Mouse (Mus musculus) intestine, embryonic 14.5 days (tissue): ENCODE measurements around the gene Myof. TPM values are rescaled to one million over a fixed set of nuclear protein-coding genes. Genes with fewer than 3 reads are reported as not detected.

Source experiments
- ATAC-seq: fragments of 200-750 bp; cut with Nextera tagmentation; replicated peaks from 2 replicates; pipeline ENCODE4 v1.8.0; 2017; ENCODE audit warnings: low read depth, moderate number of reproducible peaks, moderate TSS enrichment, moderate library complexity; ENCODE audit not compliant: low FRiP score, low TSS enrichment
- DNase-seq: peaks from one replicate; pipeline ENCODE4 v3.0.0-alpha.2; 2018; ENCODE audit warnings: low spot score
- H3K27ac ChIP-seq: fragments of 300-500 bp; sonication (generic); 2 replicates; pipeline ENCODE4 v1.5.1; 2014; ENCODE audit warnings: low read depth, mild to moderate bottlenecking, control low read depth
- H3K27me3 ChIP-seq: fragments of 300-500 bp; sonication (generic); replicated peaks from 2 replicates; pipeline ENCODE4 v1.6.1; 2014; ENCODE audit warnings: low read length, control low read depth; ENCODE audit not compliant: control insufficient read depth, insufficient read depth
- H3K36me3 ChIP-seq: fragments of 300-500 bp; sonication (generic); 2 replicates; pipeline ENCODE4 v1.6.1; 2014; ENCODE audit warnings: low read length, control low read depth; ENCODE audit not compliant: control insufficient read depth, insufficient read depth
- H3K4me1 ChIP-seq: fragments of 300-500 bp; sonication (generic); replicated peaks from 2 replicates; pipeline ENCODE4 v1.6.1; 2014; ENCODE audit warnings: low read length, control low read depth, mixed read lengths; ENCODE audit not compliant: control insufficient read depth, insufficient read depth
- H3K4me2 ChIP-seq: fragments of 300-500 bp; sonication (generic); 2 replicates; pipeline ENCODE4 v1.6.1; 2014; ENCODE audit warnings: low read length
- H3K4me3 ChIP-seq: fragments of 300-500 bp; sonication (generic); 2 replicates; pipeline ENCODE4 v1.5.1; 2014; ENCODE audit warnings: low read depth, low read length, control low read depth, mixed read lengths
- H3K9ac ChIP-seq: fragments of 300-500 bp; sonication (generic); 2 replicates; pipeline ENCODE4 v1.6.1; 2014; ENCODE audit warnings: mild to moderate bottlenecking, low read length
- H3K9me3 ChIP-seq: fragments of 300-500 bp; sonication (generic); 2 replicates; pipeline ENCODE4 v1.6.1; 2016; ENCODE audit warnings: low read length, control low read depth; ENCODE audit not compliant: control insufficient read depth
- WGBS: fragments of 180-500 bp; shearing (Covaris S2); extraction: QIAGEN DNeasy Blood & Tissue Kit; methylation state at CpG from one replicate; pipeline ENCODE4 v1.1.7; 2014; 5-methylcytosine and 5-hydroxymethylcytosine counted together
- polyA plus RNA-seq: library from polyadenylated mRNA; unstranded; fragments of >200 nt; fragmentation: Nextera tagmentation; extraction: Ambion mirVana; gene quantifications from 2 replicates; pipeline ENCODE4 v1.2.1, GENCODE M21; 2014

Gene Myof
- polyA plus RNA-seq, 1 experiment from 2014 or later: 16.7 TPM

DNA sequence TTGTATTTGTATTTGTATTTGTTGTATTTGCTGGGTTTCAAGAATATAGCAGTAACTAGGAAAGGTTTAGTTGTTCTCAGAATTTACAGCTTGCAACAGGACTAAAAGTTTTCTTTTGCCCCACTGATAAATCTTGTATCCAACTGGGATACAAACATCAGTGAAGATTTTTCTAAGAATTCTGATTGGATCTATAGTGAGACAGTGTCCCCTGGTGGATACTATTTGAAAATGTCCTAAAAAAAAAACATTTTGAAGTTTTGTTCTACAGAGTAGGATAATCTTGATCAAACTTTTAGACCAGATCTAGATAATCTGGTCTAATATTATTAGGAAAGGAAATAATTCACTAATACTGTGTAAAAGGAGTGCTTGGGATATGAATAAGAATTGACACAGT is 106.3 kb downstream of the Myof start:
- H3K27me3 ChIP-seq: no peaks in the 10 kb centered on the region
- no peak overlapping the region for H3K4me2 ChIP-seq
- DNase-seq (no peak), ATAC-seq (no peak)
- no peaks in the 10 kb centered on the region for H3K4me1 ChIP-seq
- no peaks in the 10 kb centered on the region for H3K9me3 ChIP-seq
- no peak overlapping the region for H3K27ac ChIP-seq
- no peak overlapping the region for H3K4me3 ChIP-seq
- H3K9ac ChIP-seq: no peak overlapping the region
- H3K36me3 ChIP-seq: peaks cover 25% of the 10 kb centered on the region

GRCm38 (mm10) chr19:37934640-37935039 is 108.7 kb downstream of the Myof start:
- 84% methylated on average over 6 of the region's 6 CpGs for WGBS

GRCm38 (mm10) chr19:37932198-37932597 is 111.2 kb downstream of the Myof start:
- DNase-seq (no peak), ATAC-seq (no peak)
- Histone ChIP-seq H3K27ac (no peak overlapping the region), H3K4me3 (no peak overlapping the region), H3K36me3 (peaks cover 11% of the 10 kb centered on the region; the same call in 1 of the 2 replicates), H3K9ac (no peak overlapping the region), H3K4me1 (no peaks in the 10 kb centered on the region), H3K27me3 (no peaks in the 10 kb centered on the region), H3K9me3 (no peaks in the 10 kb centered on the region), H3K4me2 (no peak overlapping the region)
- 96% methylated on average over 2 of the region's 2 CpGs for WGBS

More at GRCm38 (mm10) chr19:37934640-37935039, 108.7 kb downstream of the Myof start:
- DNase-seq: no peak
- H3K9ac ChIP-seq: no peak overlapping the region
- H3K9me3 ChIP-seq: no peaks in the 10 kb centered on the region
- H3K36me3 ChIP-seq: peaks cover 16% of the 10 kb centered on the region; the same call in 1 of the 2 replicates
- no peak overlapping the region for H3K4me3 ChIP-seq
- no peaks in the 10 kb centered on the region for H3K27me3 ChIP-seq
- no peak overlapping the region for H3K27ac ChIP-seq
- ATAC-seq: no peak
- H3K4me1 ChIP-seq: no peaks in the 10 kb centered on the region
- no peak overlapping the region for H3K4me2 ChIP-seq

- Histone ChIP-seq H3K9me3 (no peaks in the 10 kb centered on the region), H3K4me3 (no peak overlapping the region), H3K27ac (no peak overlapping the region), H3K4me1 (no peaks in the 10 kb centered on the region), H3K27me3 (no peaks in the 10 kb centered on the region), H3K36me3 (peaks cover 7% of the 10 kb centered on the region; the same call in 1 of the 2 replicates), H3K4me2 (no peak overlapping the region), H3K9ac (no peak overlapping the region)
- WGBS: 83% methylated on average over 7 of the region's 7 CpGs
- DNase-seq: no peak
- no peak for ATAC-seq
Observed at GRCm38 (mm10) chr19:37927911-37928310, 115.5 kb downstream of the Myof start.

GRCm38 (mm10) chr19:37925323-37925722 is 118.1 kb downstream of the Myof start:
- ATAC-seq (no peak), DNase-seq (no peak)
- Histone ChIP-seq H3K9ac (no peak overlapping the region), H3K27me3 (no peaks in the 10 kb centered on the region), H3K4me3 (no peak overlapping the region), H3K9me3 (no peaks in the 10 kb centered on the region), H3K27ac (no peak overlapping the region), H3K36me3 (peaks cover 14% of the 10 kb centered on the region; the same call in 1 of the 2 replicates), H3K4me1 (no peaks in the 10 kb centered on the region), H3K4me2 (no peak overlapping the region)
- 78% methylated on average over 3 of the region's 3 CpGs for WGBS

DNA sequence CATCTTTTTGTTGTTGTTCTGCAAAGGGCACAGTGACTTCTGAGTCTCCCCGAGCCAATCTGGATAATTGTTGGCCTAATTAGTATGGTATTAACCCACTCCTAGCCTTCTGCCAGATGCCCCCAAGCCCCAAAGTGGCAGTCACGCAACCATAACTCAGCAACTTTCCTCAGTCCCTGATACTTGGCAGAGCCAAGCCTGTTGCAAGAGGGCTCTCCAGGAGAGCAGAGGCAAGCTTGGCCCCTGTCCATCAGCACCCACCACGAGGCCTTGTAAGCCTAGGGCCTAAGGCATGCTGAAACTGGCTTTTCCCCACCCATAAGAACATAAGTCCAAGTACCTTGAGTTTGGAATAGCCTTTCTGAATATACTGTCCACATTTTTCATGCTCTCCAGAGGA is 119.1 kb downstream of the Myof start:
- no peak overlapping the region for H3K4me2 ChIP-seq
- no peak overlapping the region for H3K9ac ChIP-seq
- no peak overlapping the region for H3K4me3 ChIP-seq
- ATAC-seq (no peak), DNase-seq (no peak)
- no peaks in the 10 kb centered on the region for H3K27me3 ChIP-seq
- 68% methylated on average over 3 of the region's 3 CpGs for WGBS
- no peaks in the 10 kb centered on the region for H3K4me1 ChIP-seq
- no peak overlapping the region for H3K27ac ChIP-seq
- H3K36me3 ChIP-seq: peaks cover 11% of the 10 kb centered on the region; the same call in 1 of the 2 replicates
- no peaks in the 10 kb centered on the region for H3K9me3 ChIP-seq

GRCm38 (mm10) chr19:37921098-37921497 is 122.3 kb downstream of the Myof start:
- H3K4me1 ChIP-seq: no peaks in the 10 kb centered on the region
- H3K4me2 ChIP-seq: no peak overlapping the region
- H3K9me3 ChIP-seq: no peaks in the 10 kb centered on the region
- no peak overlapping the region for H3K4me3 ChIP-seq
- no peaks in the 10 kb centered on the region for H3K27me3 ChIP-seq
- DNase-seq: no peak
- no peak overlapping the region for H3K27ac ChIP-seq
- H3K36me3 ChIP-seq: peaks cover 11% of the 10 kb centered on the region; the same call in 1 of the 2 replicates
- no peak for ATAC-seq
- no peak overlapping the region for H3K9ac ChIP-seq
- 70% methylated on average over 5 of the region's 5 CpGs for WGBS

DNA sequence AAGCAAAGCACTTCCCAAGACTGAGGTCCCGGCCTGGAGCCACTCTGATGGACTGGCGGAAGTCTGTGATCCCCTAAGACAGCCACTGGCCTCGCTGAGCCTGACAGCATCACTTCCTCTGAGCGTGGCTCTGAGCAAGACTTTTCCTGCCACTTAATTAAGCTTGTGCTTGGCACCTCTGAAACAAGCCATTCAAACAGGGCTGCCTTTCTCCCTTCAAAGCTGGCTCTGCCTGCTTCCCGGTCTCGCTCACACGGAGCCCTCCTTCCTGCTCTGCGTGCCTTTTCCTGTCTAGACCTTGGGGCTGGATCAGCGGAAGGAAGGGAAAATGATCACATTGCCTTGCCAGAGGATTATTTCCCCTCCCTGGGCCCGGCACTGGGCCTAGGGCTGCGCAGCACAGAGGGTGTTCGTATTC is 124.9 kb downstream of the Myof start:
- H3K4me3 ChIP-seq: no peak overlapping the region
- ATAC-seq (no peak), DNase-seq (no peak)
- H3K4me1 ChIP-seq: no peaks in the 10 kb centered on the region
- peaks cover 11% of the 10 kb centered on the region for H3K36me3 ChIP-seq
- no peak overlapping the region for H3K4me2 ChIP-seq
- no peak overlapping the region for H3K9ac ChIP-seq
- H3K27me3 ChIP-seq: no peaks in the 10 kb centered on the region
- H3K9me3 ChIP-seq: no peaks in the 10 kb centered on the region
- H3K27ac ChIP-seq: no peak overlapping the region
- WGBS: 61% methylated on average over 12 of the region's 12 CpGs

DNA sequence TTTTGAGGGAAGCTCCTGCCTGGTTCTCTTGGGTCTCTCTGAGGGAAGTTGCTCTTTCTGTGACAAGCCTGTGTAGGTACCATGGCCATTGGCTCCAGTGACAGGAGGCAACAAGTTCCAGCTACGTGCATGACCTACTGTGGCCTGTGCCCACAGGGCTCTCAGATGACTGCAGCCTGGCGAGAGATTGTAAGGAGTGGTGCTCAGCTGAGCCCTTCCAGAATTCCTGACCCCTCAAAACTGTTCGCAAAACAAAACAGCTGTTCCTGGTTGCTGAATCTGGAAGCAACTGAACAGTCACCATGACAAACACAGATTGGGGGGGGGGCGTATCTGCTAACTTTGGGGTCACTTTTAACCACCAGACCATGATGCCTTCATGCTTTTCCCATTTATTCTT is 129.1 kb downstream of the Myof start:
- no peaks in the 10 kb centered on the region for H3K27me3 ChIP-seq
- no peak overlapping the region for H3K4me2 ChIP-seq
- H3K9me3 ChIP-seq: no peaks in the 10 kb centered on the region
- no peaks in the 10 kb centered on the region for H3K4me1 ChIP-seq
- H3K4me3 ChIP-seq: no peak overlapping the region
- H3K36me3 ChIP-seq: peaks cover 6% of the 10 kb centered on the region; the same call in 1 of the 2 replicates
- 81% methylated on average over 4 of the region's 4 CpGs for WGBS
- no peak for DNase-seq
- no peak overlapping the region for H3K9ac ChIP-seq
- H3K27ac ChIP-seq: no peak overlapping the region
- no peak for ATAC-seq
